14 mouse cellular contexts compared by ENCODE assay signal in genomic region chr8:77698028-77698427, GRCm38 (mm10).
"Had no signal": no experiment of that assay in that cellular context is flagged by ENCODE, and none has a peak within 500 bp of the region (broad histone marks: within the 10 kb centered on the region; RNA-seq: fewer than 3 reads in every experiment).

No protein-coding gene starts in this region.

- ATAC-seq: intestine, postnatal 0 days; lung, postnatal 0 days; midbrain, embryonic 15.5 days had no signal

- H3K9me3 ChIP-seq: liver, embryonic 15.5 days; midbrain, embryonic 15.5 days; neural tube, embryonic 12.5 days had no signal

- H3K4me1 ChIP-seq: liver, embryonic 15.5 days; midbrain, embryonic 15.5 days had no signal

- DNase-seq: kidney, adult 8-10 months; kidney, postnatal 25 days; layer of hippocampus, adult 9-11 months; layer of hippocampus, postnatal 36 days; lung, adult 2 months; lung, postnatal 36 days; right cerebral cortex, postnatal 4 days; spleen, adult 18-20 months; thymus, postnatal 36 days had no signal

- H3K4me2 ChIP-seq: liver, embryonic 15.5 days; midbrain, embryonic 15.5 days; neural tube, embryonic 12.5 days had no signal

- H3K36me3 ChIP-seq: liver, embryonic 15.5 days; midbrain, embryonic 15.5 days; neural tube, embryonic 12.5 days had no signal

- H3K4me3 ChIP-seq: liver, embryonic 15.5 days; midbrain, embryonic 15.5 days; neural tube, embryonic 12.5 days had no signal

- H3K9ac ChIP-seq: liver, embryonic 15.5 days; midbrain, embryonic 15.5 days; neural tube, embryonic 12.5 days had no signal

- H3K27me3 ChIP-seq: liver, embryonic 15.5 days; midbrain, embryonic 15.5 days; neural tube, embryonic 12.5 days had no signal

- H3K27ac ChIP-seq: liver, embryonic 15.5 days; midbrain, embryonic 15.5 days; neural tube, embryonic 12.5 days had no signal
